9 mouse cellular contexts compared by ENCODE assay signal in the genomic region with DNA sequence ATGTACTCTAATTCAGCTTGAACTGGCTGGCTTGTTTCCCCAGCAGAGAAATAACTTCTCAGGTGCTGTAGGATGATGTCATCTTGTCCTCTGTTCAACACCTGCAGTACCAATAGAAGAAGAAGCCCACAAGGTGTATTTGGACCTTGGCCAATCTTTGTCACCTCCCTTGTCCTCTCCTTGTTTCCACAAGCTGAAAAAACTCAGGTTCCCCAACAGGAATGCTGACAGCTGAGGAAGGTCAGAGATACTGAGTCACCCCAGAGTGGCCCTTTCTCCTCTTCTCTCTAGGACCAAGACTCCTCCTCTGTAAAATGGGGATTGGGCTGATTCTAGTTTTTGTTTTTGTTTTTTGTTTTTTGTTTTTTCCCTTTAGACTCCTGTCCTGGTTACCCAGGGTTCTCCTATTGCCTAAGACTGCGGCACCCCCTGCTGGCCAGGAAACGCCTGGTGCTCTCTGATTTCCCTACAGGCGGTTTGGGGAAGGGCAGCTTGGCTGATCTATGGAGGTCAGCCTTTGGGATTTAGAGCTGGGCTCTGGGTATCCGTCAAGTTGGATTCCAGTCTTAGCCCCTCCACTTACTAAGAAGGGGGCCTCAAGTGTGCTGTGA. TPM values are rescaled to one million over a fixed set of nuclear protein-coding genes. Genes with fewer than 3 reads are reported as not detected.
DNase-seq lines count a peak whose midpoint lies in the region; ATAC-seq and TF ChIP-seq lines count a peak whose summit lies in the region.
"Had no signal": no experiment of that assay in that cellular context is flagged by ENCODE, and none has a peak within 500 bp of the region (broad histone marks: within the 10 kb centered on the region; RNA-seq: fewer than 3 reads in every experiment).

No protein-coding gene starts in this region.

- H3K9me3 ChIP-seq in ES-E14 (ENCODE audit: control insufficient read depth, insufficient read depth, low read depth, low read length): no peaks in the 10 kb centered on the region
- no peaks in the 10 kb centered on the region for H3K9me3 ChIP-seq in forebrain, embryonic 12.5 days
- no peaks in the 10 kb centered on the region for H3K9me3 ChIP-seq in lung, postnatal 0 days (ENCODE audit: low read length)

- H3K27ac ChIP-seq in ES-E14 (ENCODE audit: insufficient read depth, low read depth, low read length, poor library complexity, severe bottlenecking): no peak overlapping the region
- no peak overlapping the region for H3K27ac ChIP-seq in forebrain, embryonic 12.5 days
- H3K27ac ChIP-seq in lung, postnatal 0 days (ENCODE audit: low read length): no peak overlapping the region
- H3K27ac ChIP-seq: macrophage had no signal

- no peak overlapping the region for H3K4me3 ChIP-seq in ES-E14 (ENCODE audit: insufficient read depth in 1 of 2, low read depth in 1 of 2, low read length in 2 of 2, poor library complexity in 1 of 2, severe bottlenecking in 1 of 2)
- H3K4me3 ChIP-seq in forebrain, embryonic 12.5 days (replicated peaks): no peak overlapping the region
- H3K4me3 ChIP-seq in lung, postnatal 0 days (ENCODE audit: low read depth, low read length): no peak overlapping the region

- ATAC-seq in forebrain, embryonic 12.5 days (ENCODE audit: low FRiP score): peak; percentile 43; the same call in 1 of the 2 replicates
- ATAC-seq in lung, postnatal 0 days: peak; percentile 83

- no peak overlapping the region for H3K9ac ChIP-seq in ES-E14 (ENCODE audit: insufficient read depth, low read depth, low read length, poor library complexity, severe bottlenecking)
- H3K9ac ChIP-seq in forebrain, embryonic 12.5 days: no peak overlapping the region
- no peak overlapping the region for H3K9ac ChIP-seq in lung, postnatal 0 days (replicated peaks; ENCODE audit: low read depth)

- no peaks in the 10 kb centered on the region; a peak in 1 of 4 replicates for H3K4me1 ChIP-seq in ES-E14 (ENCODE audit: control insufficient read depth in 2 of 2, insufficient read depth in 2 of 2, low read length in 2 of 2, poor library complexity in 1 of 2)
- peaks cover 4% of the 10 kb centered on the region; the same call in 1 of the 2 replicates for H3K4me1 ChIP-seq in forebrain, embryonic 12.5 days
- no peaks in the 10 kb centered on the region for H3K4me1 ChIP-seq in lung, postnatal 0 days (ENCODE audit: insufficient read depth, low read depth, low read length)

- intact Hi-C loops in heart, postnatal 25 days (cut with DNase I): loop anchor here (1.0 to 5.0 kb wide), 6 partner anchors 42 to 467 kb away; no protein-coding TSS in a partner anchor

- in situ Hi-C loops in ES-E14 (cut with MboI; ENCODE audit: low sequenced_read_pairs in 2 of 2, unreplicated experiment in 2 of 2): no loop called here

- no peak overlapping the region for H3K4me2 ChIP-seq in forebrain, embryonic 12.5 days
- H3K4me2 ChIP-seq in lung, postnatal 0 days (replicated peaks; ENCODE audit: low read depth, low read length): no peak overlapping the region

- TF ChIP-seq CTCF in lung, postnatal 0 days (IDR thresholded peaks at IDR 0.05): peak; percentile 100

- no peak for TF ChIP-seq EP300 in lung, postnatal 0 days (IDR thresholded peaks at IDR 0.05)

- 2% methylated on average over 4 of the region's 4 CpGs for WGBS in forebrain, embryonic 12.5 days
- 0% methylated on average over 4 of the region's 4 CpGs for WGBS in lung, postnatal 0 days

- no peaks in the 10 kb centered on the region for H3K36me3 ChIP-seq in ES-E14 (ENCODE audit: control insufficient read depth, insufficient read depth, low read length, poor library complexity, severe bottlenecking)
- H3K36me3 ChIP-seq in forebrain, embryonic 12.5 days (replicated peaks): no peaks in the 10 kb centered on the region
- H3K36me3 ChIP-seq in lung, postnatal 0 days (ENCODE audit: insufficient read depth, low read length): no peaks in the 10 kb centered on the region

- no peaks in the 10 kb centered on the region for H3K27me3 ChIP-seq in forebrain, embryonic 12.5 days
- no peaks in the 10 kb centered on the region for H3K27me3 ChIP-seq in lung, postnatal 0 days (replicated peaks; ENCODE audit: insufficient read depth, low read length)

- DNase-seq in ES-E14 (ENCODE audit: low read depth, low spot score): peak; percentile 84
- peak; percentile 76 for DNase-seq in c-Kit-positive CD71-negative TER-119-negative erythroid progenitor cells, embryonic 14.5 days (ENCODE audit: low read depth)
- peak; percentile 68 for DNase-seq in heart, postnatal 25 days (ENCODE audit: low spot score)
- DNase-seq in layer of hippocampus, adult 9-10 months (ENCODE audit: low spot score): peak; percentile 84
- peak; percentile 93 for DNase-seq in lung, postnatal 0 days (ENCODE audit: low spot score)
- DNase-seq in retina, postnatal 7 days (ENCODE audit: low read depth, low spot score): peak; percentile 73
- DNase-seq in urinary bladder, adult 18-20 months (ENCODE audit: low spot score in 2 of 2): peak; percentile 71 to 77

TF ChIP-seq in ES-E14, 5 proteins besides CTCF, POLR2A, EP300 and RAD21:
- peak; percentile 48; the same call in 1 of the 2 replicates for TF ChIP-seq ZNF384 (IDR thresholded peaks at IDR 0.05; ENCODE audit: low read depth, low read length)
- TF ChIP-seq HCFC1 (IDR thresholded peaks at IDR 0.05; ENCODE audit: borderline replicate concordance, insufficient read depth, low read length): no peak
- TF ChIP-seq CHD2 (IDR thresholded peaks at IDR 0.05; ENCODE audit: low read depth, low read length): no peak
- peak; percentile 93 for TF ChIP-seq ZC3H11A (IDR thresholded peaks at IDR 0.05; ENCODE audit: borderline replicate concordance, low read depth, low read length)
- TF ChIP-seq MAFK (IDR thresholded peaks at IDR 0.05; ENCODE audit: insufficient read depth, low read depth, low read length): no peak

RNA-seq across cellular contexts. Expression of a gene that starts 26.4 kb away (rescaled TPM):
- 10.2 and 13.5 TPM in 2 replicates for total RNA-seq in ES-E14 (2012; rRNA removed)
- 102 and 104 TPM in 2 replicates for polyA plus RNA-seq in forebrain, embryonic 12.5 days (2016; fragmentation: Nextera tagmentation; extraction: Ambion mirVana)
- 10 to 100 TPM; 28.3 to 33.3 TPM for total RNA-seq in heart, postnatal 25 days (2021)
- polyA plus RNA-seq in lung, postnatal 0 days (2015; fragmentation: Nextera tagmentation; extraction: Ambion mirVana): 41.1 and 46.6 TPM in 2 replicates

RNA-seq across cellular contexts. Expression of a gene that starts 31.7 kb away (rescaled TPM):
- 23.1 and 25.9 TPM in 2 replicates for total RNA-seq in ES-E14 (2012; rRNA removed)
- 50.7 and 53.6 TPM in 2 replicates for polyA plus RNA-seq in forebrain, embryonic 12.5 days (2016; fragmentation: Nextera tagmentation; extraction: Ambion mirVana)
- 10 to 100 TPM; 21.7 to 24.2 TPM for total RNA-seq in heart, postnatal 25 days (2021)
- 106 and 118 TPM in 2 replicates for polyA plus RNA-seq in lung, postnatal 0 days (2015; fragmentation: Nextera tagmentation; extraction: Ambion mirVana)
